Mouse (Mus musculus): Measurements from ENCODE around the gene Cass4.

The Cass4 gene

DNA sequence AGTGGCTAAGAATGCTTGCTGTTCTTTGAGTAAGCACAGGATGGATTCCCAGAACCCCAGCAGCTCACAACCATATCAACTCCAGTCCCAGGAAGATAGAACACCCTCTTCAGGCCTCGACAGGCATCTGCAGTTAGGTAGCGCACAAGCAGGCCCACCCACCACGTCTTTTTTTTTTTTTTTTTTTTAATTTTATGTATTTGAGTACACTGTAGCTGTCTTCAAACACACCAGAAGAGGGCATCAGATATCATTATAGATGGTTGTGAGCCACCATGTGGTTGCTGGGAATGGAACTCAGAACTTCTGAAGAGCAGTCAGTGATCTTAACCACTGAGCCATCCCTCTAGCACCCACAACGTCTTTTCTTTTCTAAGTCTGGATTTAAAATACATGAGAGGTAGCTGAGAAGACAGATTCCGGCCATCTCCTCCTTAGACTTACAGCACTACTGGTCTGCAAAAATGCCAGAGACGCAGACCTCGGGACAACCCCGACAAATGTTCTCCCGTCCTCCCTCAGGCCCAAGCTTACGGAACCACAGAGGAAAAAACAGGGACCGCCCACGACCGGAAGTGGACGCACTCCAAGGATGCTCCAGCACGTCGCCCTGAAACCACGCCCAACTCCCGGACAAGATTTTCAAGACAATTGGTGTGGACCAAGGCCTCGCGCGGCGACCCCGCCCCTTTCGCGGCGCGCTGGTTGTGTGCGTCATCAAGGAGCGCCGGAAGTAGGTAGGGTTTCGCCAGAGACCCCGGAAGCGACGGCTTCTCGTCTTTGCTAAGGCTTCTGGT is 46.4 kb downstream of the Cass4 start, which contains the start of gene Rtf2:
TSS of gene Rtf2 (plus strand) at position 714 of the 797 bp plus-strand sequence.
- DNase-seq (ENCODE audit: extremely low read depth, insufficient read length, low spot score) = peak; percentile 99

- no peak for DNase-seq (ENCODE audit: extremely low read depth, insufficient read length, low spot score)
Observed at GRCm38 (mm10) chr2:172440640-172441005, 47.0 kb downstream of the Cass4 start.

DNA sequence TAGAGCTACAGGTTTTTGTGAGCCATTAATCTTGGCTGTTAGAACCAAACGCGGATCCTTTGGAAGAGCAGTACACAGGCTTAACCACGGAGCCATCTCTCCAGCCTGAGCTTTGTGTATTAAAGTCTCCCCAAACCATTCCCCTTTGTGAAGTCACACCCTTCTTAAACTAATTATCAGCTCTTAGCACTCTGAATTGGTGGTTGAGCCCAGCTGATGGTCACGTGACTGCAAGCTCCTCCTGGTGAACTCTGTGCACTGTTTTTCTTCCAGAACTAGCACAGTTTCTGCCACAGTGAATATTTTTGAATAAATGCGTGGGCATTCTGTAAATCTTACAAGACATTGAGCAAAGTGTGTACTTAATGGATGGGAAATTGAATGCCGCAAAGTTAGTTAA is 47.6 kb downstream of the Cass4 start:
- no peak for DNase-seq (ENCODE audit: extremely low read depth, insufficient read length, low spot score)

DNA sequence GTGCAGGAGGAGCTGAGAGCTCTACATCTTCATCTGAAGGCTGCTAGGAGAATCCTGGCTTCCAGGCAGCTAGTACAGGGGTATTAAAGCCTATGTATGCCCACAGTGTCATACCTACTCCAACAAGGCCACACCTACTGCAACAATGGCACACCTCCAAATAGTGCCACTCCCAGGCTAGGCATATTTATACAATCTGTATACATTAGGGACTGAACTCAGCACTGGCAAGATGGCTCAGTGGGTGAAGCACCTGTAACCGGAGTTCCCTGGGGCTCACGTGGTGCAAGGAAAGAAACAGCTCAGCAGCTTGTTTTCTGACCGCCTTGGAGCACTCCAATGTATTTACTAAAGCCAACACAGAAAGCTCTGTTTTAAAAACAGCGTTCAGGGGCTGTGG is 52.0 kb downstream of the Cass4 start:
- no peak for DNase-seq (ENCODE audit: extremely low read depth, insufficient read length, low spot score)

GRCm38 (mm10) chr2:172447317-172447716 is 53.7 kb downstream of the Cass4 start:
- no peak for DNase-seq (ENCODE audit: extremely low read depth, insufficient read length, low spot score)

DNA sequence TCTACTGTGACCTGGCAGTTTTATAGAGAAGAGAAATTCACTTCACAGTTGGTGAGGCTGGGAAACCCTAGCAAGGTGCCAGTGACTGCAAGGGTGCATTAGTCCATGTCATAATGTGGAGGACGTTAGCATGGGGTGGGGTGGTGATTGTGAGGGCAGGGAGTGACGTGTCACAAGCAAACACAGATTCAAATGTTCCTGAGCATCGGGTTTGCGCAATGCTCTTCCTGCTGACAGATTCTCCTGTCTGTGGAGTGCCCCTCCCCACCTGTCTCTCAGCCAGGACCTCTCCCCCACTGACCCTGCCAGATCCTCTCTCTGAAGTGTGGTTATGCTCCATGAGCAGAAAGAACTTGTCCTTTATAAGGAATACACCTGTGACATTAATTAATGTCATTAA is 54.7 kb downstream of the Cass4 start:
- no peak for DNase-seq (ENCODE audit: extremely low read depth, insufficient read length, low spot score)

GRCm38 (mm10) chr2:172450640-172451039 is 57.0 kb downstream of the Cass4 start:
- no peak for DNase-seq (ENCODE audit: extremely low read depth, insufficient read length, low spot score)

DNA sequence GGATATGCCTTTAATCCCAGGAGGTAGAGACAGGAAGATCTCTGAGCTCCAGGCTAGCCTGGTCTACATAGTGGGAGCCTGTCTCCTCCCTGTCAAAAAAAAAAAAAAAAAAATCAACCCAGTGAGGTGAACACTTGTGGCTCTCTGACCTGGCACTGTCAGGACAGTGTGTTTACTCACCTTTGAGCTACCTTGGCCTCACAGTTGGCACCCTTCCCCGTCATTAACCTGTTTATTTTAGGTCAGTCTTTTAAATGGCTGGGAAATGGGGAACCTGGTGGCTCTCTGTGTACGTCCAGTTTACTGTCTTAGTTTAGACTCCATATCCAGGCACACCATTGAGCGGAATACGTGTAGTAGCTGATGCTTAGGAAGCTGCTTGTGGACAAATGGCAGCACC is 58.4 kb downstream of the Cass4 start:
- DNase-seq (ENCODE audit: extremely low read depth, insufficient read length, low spot score) = no peak

- no peak for DNase-seq (ENCODE audit: extremely low read depth, insufficient read length, low spot score)
Observed at GRCm38 (mm10) chr2:172452458-172452857, 58.9 kb downstream of the Cass4 start.

GRCm38 (mm10) chr2:172458496-172458895 is 64.9 kb downstream of the Cass4 start, which contains the start of gene Gcnt7:
Gene Gcnt7 (minus strand): TSS chr2:172458596.
- DNase-seq (ENCODE audit: extremely low read depth, insufficient read length, low spot score) = no peak

- DNase-seq (ENCODE audit: extremely low read depth, insufficient read length, low spot score) = peak; percentile 59
Observed at GRCm38 (mm10) chr2:172460647-172461046, 67.1 kb downstream of the Cass4 start.

DNA sequence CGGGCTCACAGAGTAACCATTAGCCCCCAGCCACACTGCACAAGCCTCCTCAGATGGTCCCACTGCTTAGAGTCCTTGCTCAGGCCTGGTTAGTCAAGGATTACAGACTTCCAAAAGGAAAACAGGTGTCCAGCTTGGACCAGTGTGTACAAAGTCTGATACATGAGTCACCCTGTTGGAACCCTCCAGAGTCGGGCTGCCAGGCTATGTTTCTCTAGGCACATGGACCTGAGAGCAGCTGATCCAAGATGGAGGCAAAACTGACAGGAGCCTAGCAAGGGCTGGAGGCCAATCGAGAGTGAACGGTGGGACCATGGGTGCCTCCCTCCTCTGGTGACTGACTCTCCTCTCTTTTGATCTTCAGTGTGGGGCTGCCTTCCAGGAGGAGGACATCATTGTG is 69.2 kb downstream of the Cass4 start:
- DNase-seq (ENCODE audit: extremely low read depth, insufficient read length, low spot score) = no peak

DNA sequence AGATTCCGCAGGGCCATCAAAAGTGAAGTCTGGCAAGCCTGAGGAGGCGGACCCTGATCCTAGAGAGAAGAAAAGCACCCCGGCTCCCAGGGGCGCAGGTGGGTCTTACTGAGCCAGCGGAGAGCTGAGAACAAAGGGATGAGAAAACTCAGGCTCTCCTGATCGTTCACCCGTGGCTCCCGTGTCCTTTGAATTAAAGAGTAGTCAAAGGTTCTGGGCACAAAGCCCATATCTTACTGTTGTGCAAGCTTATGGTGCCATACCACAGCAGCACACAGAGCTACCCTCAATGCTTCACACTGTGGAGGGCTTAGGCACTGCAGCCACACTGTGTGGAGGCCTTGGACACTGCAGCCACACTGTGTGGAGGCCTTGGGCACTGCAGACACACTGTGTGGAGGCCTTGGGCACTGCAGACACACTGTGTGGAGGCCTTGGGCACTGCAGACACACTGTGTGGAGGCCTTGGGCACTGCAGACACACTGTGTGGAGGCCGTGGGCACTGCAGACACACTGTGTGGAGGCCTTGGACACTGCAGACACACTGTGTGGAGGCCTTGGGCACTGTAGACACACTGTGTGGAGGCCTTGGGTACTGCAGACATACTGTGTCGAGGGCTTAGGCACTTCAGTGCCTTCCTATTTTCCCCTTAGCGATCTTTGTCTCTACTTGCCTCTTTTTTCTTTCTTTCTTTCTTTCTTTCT is 73.0 kb downstream of the Cass4 start:
- DNase-seq (ENCODE audit: extremely low read depth, insufficient read length, low spot score) = no peak

DNA sequence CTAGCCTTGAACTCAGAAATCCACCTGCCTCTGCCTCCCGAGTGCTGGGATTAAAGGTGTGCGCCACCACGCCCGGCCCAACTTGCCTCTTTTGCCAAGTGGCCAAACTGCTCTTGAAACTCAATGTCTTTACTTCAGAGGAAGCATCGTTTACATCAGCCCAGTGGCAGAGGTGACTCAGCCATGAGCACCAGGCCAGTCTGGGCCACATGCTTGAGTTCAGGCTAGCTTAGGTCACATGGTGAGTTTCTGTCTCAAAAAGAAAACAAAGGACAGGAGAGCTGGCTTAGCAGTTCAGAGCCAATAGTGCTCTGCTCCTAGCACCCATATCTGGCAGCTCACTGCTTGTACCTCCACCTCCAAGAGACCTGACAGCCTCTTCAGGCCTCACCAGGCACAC is 73.6 kb downstream of the Cass4 start:
- DNase-seq (ENCODE audit: extremely low read depth, insufficient read length, low spot score) = peak; percentile 62

- DNase-seq (ENCODE audit: extremely low read depth, insufficient read length, low spot score) = no peak
Observed at GRCm38 (mm10) chr2:172468346-172468819, 74.8 kb downstream of the Cass4 start.

GRCm38 (mm10) chr2:172472318-172472717 is 78.7 kb downstream of the Cass4 start, which contains the start of gene Fam209:
Gene Fam209 (plus strand): TSS chr2:172472520.
- no peak for DNase-seq (ENCODE audit: extremely low read depth, insufficient read length, low spot score)

GRCm38 (mm10) chr2:172473591-172473990 is 80.0 kb downstream of the Cass4 start:
- DNase-seq (ENCODE audit: extremely low read depth, insufficient read length, low spot score) = no peak

DNA sequence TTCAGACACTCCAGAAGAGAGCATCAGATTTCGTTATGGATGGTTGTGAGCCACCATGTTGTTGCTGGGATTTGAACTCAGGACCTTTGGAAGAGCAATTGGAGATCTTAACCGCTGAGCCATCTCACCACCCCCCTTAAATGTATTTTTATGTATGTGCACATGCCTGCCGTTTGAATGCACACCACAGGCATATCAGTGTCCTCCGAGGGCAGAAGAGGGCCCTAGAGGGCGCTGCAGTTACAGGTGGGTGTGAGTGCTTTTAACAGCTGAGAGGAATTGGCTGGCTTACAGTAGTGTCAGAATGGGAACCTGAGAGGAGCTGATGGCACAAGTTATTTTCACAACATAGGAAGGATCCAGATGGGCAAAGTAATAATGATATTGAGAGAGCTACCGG is 81.4 kb downstream of the Cass4 start:
- no peak for DNase-seq (ENCODE audit: extremely low read depth, insufficient read length, low spot score)

- DNase-seq (ENCODE audit: extremely low read depth, insufficient read length, low spot score) = no peak
Observed at GRCm38 (mm10) chr2:172476707-172477260, 83.2 kb downstream of the Cass4 start.

DNA sequence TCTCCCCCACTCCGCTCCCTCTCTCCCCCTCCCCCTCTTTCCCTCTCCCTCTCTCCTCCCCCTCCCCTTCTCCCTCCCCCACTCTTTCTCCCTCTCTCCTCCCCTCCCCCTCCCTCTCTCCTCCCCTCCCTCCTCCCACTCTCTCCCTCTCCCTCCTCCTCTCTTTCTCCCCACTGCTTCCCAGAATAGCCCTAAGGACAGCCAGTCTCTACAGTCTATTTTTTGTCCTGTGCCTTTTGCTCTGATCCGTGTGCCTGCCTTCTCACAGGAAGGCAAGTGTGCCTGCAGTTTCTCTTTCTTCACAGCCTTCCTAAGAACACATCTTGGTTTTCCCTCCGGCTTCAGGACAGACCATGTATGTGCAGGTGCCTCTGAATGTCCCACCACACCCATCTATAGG is 83.8 kb downstream of the Cass4 start:
- no peak for DNase-seq (ENCODE audit: extremely low read depth, insufficient read length, low spot score)

- DNase-seq (ENCODE audit: extremely low read depth, insufficient read length, low spot score) = no peak
Observed at GRCm38 (mm10) chr2:172477860-172478259, 84.3 kb downstream of the Cass4 start.

DNA sequence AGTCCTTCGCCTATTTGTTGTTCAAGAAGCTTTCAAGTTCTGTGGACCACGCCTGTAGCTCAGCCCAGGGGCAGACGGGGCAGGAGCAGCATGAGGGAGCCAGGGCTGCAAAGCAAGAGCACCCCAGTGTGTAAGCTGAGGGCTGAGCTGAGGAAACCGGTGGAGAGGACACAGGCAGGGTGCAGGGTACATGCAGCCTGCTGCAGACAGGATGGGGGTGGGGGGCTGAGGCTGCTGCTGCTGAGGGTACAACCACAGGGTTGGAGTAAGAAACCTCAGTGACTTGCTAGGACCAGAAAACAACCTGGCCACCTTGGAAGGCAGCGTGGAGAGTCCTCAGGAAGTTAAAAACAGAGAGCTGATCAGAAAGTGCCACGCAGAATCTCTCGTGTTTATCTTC is 86.7 kb downstream of the Cass4 start:
- no peak for DNase-seq (ENCODE audit: extremely low read depth, insufficient read length, low spot score)

Measured in 3134 (cell line).